Mouse (Mus musculus) liver, postnatal 0 days (tissue): ENCODE measurements at regions not wholly inside any gene's neighbourhood (a gene's known extent, or its start where the extent isn't known, plus 50 kb on each side); places are given as distances from the start of the nearest gene placed in this dataset.
"Not testable (repeated sequence)": the region's sequence is repeated elsewhere in the genome, so short reads cannot be mapped to it uniquely, and the experiment has no call there.

Experiments used
- ATAC-seq: fragments of 200-750 bp; cut with Nextera tagmentation; 2 replicates; pipeline ENCODE4 v1.8.0; 2017; ENCODE audit warnings: mild to moderate bottlenecking, moderate library complexity
- DNase-seq: peaks from one replicate; pipeline ENCODE4 v3.0.0-alpha.2; 2016
- H3K27ac ChIP-seq: fragments of 300-500 bp; sonication (generic); 2 replicates; pipeline ENCODE4 v1.5.1; 2014; ENCODE audit warnings: antibody characterized with exemption, moderate library complexity, mild to moderate bottlenecking, low read depth
- H3K27me3 ChIP-seq: fragments of 300-500 bp; sonication (generic); 2 replicates; pipeline ENCODE4 v1.6.1; 2014; ENCODE audit warnings: low read length, control low read depth, mixed read lengths; ENCODE audit not compliant: insufficient read depth
- H3K36me3 ChIP-seq: fragments of 300-500 bp; sonication (generic); replicated peaks from 2 replicates; pipeline ENCODE4 v1.6.1; 2014; ENCODE audit warnings: mild to moderate bottlenecking, control low read depth, low read length, moderate library complexity, mixed read lengths; ENCODE audit not compliant: insufficient read depth
- H3K4me1 ChIP-seq: fragments of 300-500 bp; sonication (generic); 2 replicates; pipeline ENCODE4 v1.6.1; 2014; ENCODE audit warnings: antibody characterized with exemption, mild to moderate bottlenecking, control low read depth; ENCODE audit not compliant: insufficient read depth
- H3K4me2 ChIP-seq: fragments of 300-500 bp; sonication (generic); 2 replicates; pipeline ENCODE4 v1.6.1; 2014; ENCODE audit warnings: low read depth, mild to moderate bottlenecking, low read length, moderate library complexity, mixed read lengths
- H3K4me3 ChIP-seq: fragments of 300-500 bp; sonication (generic); 2 replicates; pipeline ENCODE4 v1.5.1; 2014; ENCODE audit warnings: low read depth, low read length
- H3K9ac ChIP-seq: fragments of 300-500 bp; sonication (generic); replicated peaks from 2 replicates; pipeline ENCODE4 v1.6.1; 2014; ENCODE audit warnings: mild to moderate bottlenecking, moderate library complexity
- H3K9me3 ChIP-seq: fragments of 300-500 bp; sonication (generic); 2 replicates; pipeline ENCODE4 v1.6.1; 2016; ENCODE audit warnings: mild to moderate bottlenecking, control low read depth, low read length, mixed read lengths
- CTCF ChIP-seq: sonication (generic); IDR thresholded peaks from 2 replicates; pipeline ENCODE4 v1.5.1; 2016; ENCODE audit warnings: antibody characterized with exemption, low read depth
- EP300 ChIP-seq: IDR thresholded peaks from 2 replicates; pipeline ENCODE4 v1.6.1; 2016; ENCODE audit warnings: antibody characterized with exemption, low read depth, mild to moderate bottlenecking
- WGBS: fragments of 180-500 bp; shearing (Covaris S2); extraction: QIAGEN DNeasy Blood & Tissue Kit; methylation state at CpG from one replicate; pipeline ENCODE4 v1.1.7; 2014; ENCODE audit not compliant: insufficient replicate concordance; 5-methylcytosine and 5-hydroxymethylcytosine counted together

- H3K27me3 ChIP-seq: no peaks in the 10 kb centered on the region
- 62% methylated on average over 1 of the region's 1 CpGs for WGBS
- no peaks in the 10 kb centered on the region for H3K36me3 ChIP-seq
- DNase-seq: no peak
- no peak overlapping the region for H3K4me3 ChIP-seq
- no peak overlapping the region for H3K27ac ChIP-seq
- no peak for TF ChIP-seq CTCF
- no peak for TF ChIP-seq EP300
- no peak overlapping the region for H3K4me2 ChIP-seq
- no peaks in the 10 kb centered on the region for H3K4me1 ChIP-seq
- H3K9ac ChIP-seq: no peak overlapping the region
- no peak for ATAC-seq
- no peaks in the 10 kb centered on the region for H3K9me3 ChIP-seq
Measured at GRCm38 (mm10) chr5:22670296-22670695, 75.6 kb upstream of the Lhfpl3 start.

GRCm38 (mm10) chr5:22641233-22641632 is 91.0 kb upstream of the Orc5 start:
- TF ChIP-seq EP300 (no peak), CTCF (peak; percentile 36; the same call in 1 of the 2 replicates)
- Histone ChIP-seq H3K4me2 (no peak overlapping the region), H3K9ac (no peak overlapping the region), H3K4me3 (no peak overlapping the region), H3K27me3 (no peaks in the 10 kb centered on the region), H3K36me3 (no peaks in the 10 kb centered on the region), H3K4me1 (no peaks in the 10 kb centered on the region), H3K27ac (no peak overlapping the region), H3K9me3 (no peaks in the 10 kb centered on the region)
- ATAC-seq: no peak
- no peak for DNase-seq

GRCm38 (mm10) chr5:22616989-22617388 is 66.8 kb upstream of the Orc5 start:
- H3K36me3 ChIP-seq, H3K4me2 ChIP-seq, H3K9ac ChIP-seq, H3K4me1 ChIP-seq, H3K27me3 ChIP-seq, DNase-seq, H3K4me3 ChIP-seq, H3K27ac ChIP-seq, ATAC-seq, H3K9me3 ChIP-seq: not testable (repeated sequence)
- 68% methylated on average over 2 of the region's 2 CpGs for WGBS
